Mouse (Mus musculus) midbrain, embryonic 15.5 days (tissue): ENCODE measurements at regions not wholly inside any gene's neighbourhood (a gene's known extent, or its start where the extent isn't known, plus 50 kb on each side); places are given as distances from the start of the nearest gene placed in this dataset.

ENCODE experiments used
- ATAC-seq: fragments of 200-750 bp; cut with Nextera tagmentation; replicated peaks from 2 replicates; pipeline ENCODE4 v1.8.0; 2017; ENCODE audit warnings: moderate TSS enrichment
- H3K27ac ChIP-seq: fragments of 300-500 bp; sonication (generic); 2 replicates; pipeline ENCODE4 v1.5.1; 2015; ENCODE audit warnings: mild to moderate bottlenecking, inconsistent platforms
- H3K27me3 ChIP-seq: fragments of 300-500 bp; sonication (generic); replicated peaks from 2 replicates; pipeline ENCODE4 v1.6.1; 2015; ENCODE audit warnings: inconsistent platforms
- H3K36me3 ChIP-seq: fragments of 300-500 bp; sonication (generic); replicated peaks from 2 replicates; pipeline ENCODE4 v1.6.1; 2015; ENCODE audit warnings: inconsistent platforms
- H3K4me1 ChIP-seq: fragments of 300-500 bp; sonication (generic); 2 replicates; pipeline ENCODE4 v1.6.1; 2015; ENCODE audit warnings: inconsistent platforms
- H3K4me2 ChIP-seq: fragments of 300-500 bp; sonication (generic); 2 replicates; pipeline ENCODE4 v1.6.1; 2015; ENCODE audit warnings: inconsistent platforms, mild to moderate bottlenecking, moderate library complexity
- H3K4me3 ChIP-seq: fragments of 300-500 bp; sonication (generic); 2 replicates; pipeline ENCODE4 v1.5.1; 2015; ENCODE audit warnings: mild to moderate bottlenecking, inconsistent platforms
- H3K9ac ChIP-seq: fragments of 300-500 bp; sonication (generic); 2 replicates; pipeline ENCODE4 v1.6.1; 2015; ENCODE audit warnings: mild to moderate bottlenecking, inconsistent platforms
- H3K9me3 ChIP-seq: fragments of 300-500 bp; sonication (generic); 2 replicates; pipeline ENCODE4 v1.6.1; 2016; ENCODE audit warnings: inconsistent platforms
- WGBS: fragments of 180-500 bp; shearing (Covaris S2); methylation state at CpG from one replicate; pipeline ENCODE4 v1.1.7; 2015; ENCODE audit warnings: mixed read lengths; 5-methylcytosine and 5-hydroxymethylcytosine counted together

DNA sequence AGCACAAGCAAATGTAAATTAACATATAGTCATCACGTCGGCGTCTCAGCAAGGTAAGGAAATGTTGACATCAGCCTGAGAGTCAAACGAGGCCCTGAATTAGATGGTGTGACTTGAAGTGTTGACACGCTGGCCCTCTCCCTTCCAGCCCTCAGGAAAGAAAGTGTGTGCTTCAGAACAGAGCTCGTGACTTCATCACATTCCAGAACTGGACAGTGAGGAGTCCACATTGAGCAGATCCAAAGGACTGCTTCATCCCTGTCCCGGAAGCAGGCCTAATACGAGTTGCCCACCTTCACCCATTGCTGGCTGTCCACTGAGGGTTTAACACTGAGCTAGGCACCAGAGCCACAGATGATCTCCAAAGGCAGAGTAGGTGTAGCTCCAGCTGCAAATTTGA lies 54.0 kb upstream of the Zfp703 start:
- 87% methylated on average over 8 of the region's 8 CpGs for WGBS

More for the DNA sequence above, 54.0 kb upstream of the Zfp703 start:
- Histone ChIP-seq H3K4me3 (no peak overlapping the region), H3K27me3 (no peaks in the 10 kb centered on the region), H3K4me1 (no peaks in the 10 kb centered on the region), H3K36me3 (no peaks in the 10 kb centered on the region), H3K9me3 (no peaks in the 10 kb centered on the region), H3K4me2 (no peak overlapping the region), H3K27ac (no peak overlapping the region), H3K9ac (no peak overlapping the region)
- no peak for ATAC-seq
